Mouse (Mus musculus) forebrain, embryonic 14.5 days (tissue): ENCODE results near the gene Cdh26. TPM values are rescaled to one million over a fixed set of nuclear protein-coding genes. Genes with fewer than 3 reads are reported as not detected.

ENCODE experiments used
- ATAC-seq: fragments of 200-750 bp; cut with Nextera tagmentation; 2 replicates; pipeline ENCODE4 v1.8.0; 2017; ENCODE audit warnings: mild to moderate bottlenecking, moderate library complexity
- DNase-seq: peaks from one replicate; pipeline ENCODE4 v3.0.0-alpha.2; 2015; ENCODE audit warnings: low spot score
- H3K27ac ChIP-seq: fragments of 300-500 bp; sonication (generic); 2 replicates; pipeline ENCODE4 v1.5.1; 2014; ENCODE audit warnings: low read depth, mild to moderate bottlenecking, control low read depth, low read length, moderate library complexity
- H3K27me3 ChIP-seq: fragments of 300-500 bp; sonication (generic); replicated peaks from 2 replicates; pipeline ENCODE4 v1.6.1; 2014; ENCODE audit warnings: low read length, control low read depth, mixed read lengths; ENCODE audit not compliant: control insufficient read depth, insufficient read depth
- H3K36me3 ChIP-seq: fragments of 300-500 bp; sonication (generic); 2 replicates; pipeline ENCODE4 v1.6.1; 2014; ENCODE audit warnings: low read length, control low read depth; ENCODE audit not compliant: control insufficient read depth, insufficient read depth
- H3K4me1 ChIP-seq: fragments of 300-500 bp; sonication (generic); 2 replicates; pipeline ENCODE4 v1.6.1; 2014; ENCODE audit warnings: antibody characterized with exemption, low read length, control low read depth; ENCODE audit not compliant: control insufficient read depth, insufficient read depth
- H3K4me2 ChIP-seq: fragments of 300-500 bp; sonication (generic); 2 replicates; pipeline ENCODE4 v1.6.1; 2014; ENCODE audit warnings: mild to moderate bottlenecking, control low read depth, low read length
- H3K4me3 ChIP-seq: fragments of 300-500 bp; sonication (generic); 2 replicates; pipeline ENCODE4 v1.5.1; 2014; ENCODE audit warnings: low read depth, low read length, control low read depth
- H3K9ac ChIP-seq: fragments of 300-500 bp; sonication (generic); 2 replicates; pipeline ENCODE4 v1.6.1; 2014; ENCODE audit warnings: mild to moderate bottlenecking, low read length, control low read depth, moderate library complexity
- H3K9me3 ChIP-seq: fragments of 300-500 bp; sonication (generic); replicated peaks from 2 replicates; pipeline ENCODE4 v1.6.1; 2016; ENCODE audit warnings: low read length, control low read depth, mixed read lengths; ENCODE audit not compliant: control insufficient read depth
- WGBS: fragments of 180-500 bp; shearing (Covaris S2); extraction: QIAGEN DNeasy Blood & Tissue Kit; methylation state at CpG from one replicate; pipeline ENCODE4 v1.1.7; 2014; 5-methylcytosine and 5-hydroxymethylcytosine counted together
- polyA plus RNA-seq: library from polyadenylated mRNA; unstranded; fragments of >200 nt; fragmentation: Nextera tagmentation; extraction: Ambion mirVana; gene quantifications from 2 replicates; pipeline ENCODE4 v1.2.1, GENCODE M21; 2014

The Cdh26 gene
- 0.11 and 0.47 TPM in 2 replicates for polyA plus RNA-seq

DNA sequence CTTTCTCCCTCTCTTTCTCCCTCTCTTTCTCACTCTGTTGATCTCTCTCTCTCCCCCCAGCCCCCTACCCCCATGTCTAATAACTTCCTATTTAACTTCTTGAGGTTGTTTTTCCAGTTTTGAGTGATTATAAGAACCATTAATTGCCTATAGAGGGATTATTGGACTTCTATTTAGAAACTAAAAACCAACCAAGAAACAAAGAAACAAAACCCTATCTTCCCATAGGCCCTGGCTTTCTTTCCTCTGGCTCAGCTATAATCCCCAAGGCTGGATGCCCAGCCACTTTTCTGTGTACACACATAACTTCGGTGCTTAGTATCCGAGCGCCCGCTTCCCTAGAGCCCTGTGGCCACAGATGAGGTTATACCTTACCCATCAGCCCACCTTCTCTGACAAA, at the start of gene Cdh26:
TSS of gene Cdh26 (plus strand) at position 301 of the 400 bp plus-strand sequence.
- H3K4me1 ChIP-seq = no peaks in the 10 kb centered on the region
- no peak within 1 kb of the TSS for H3K4me3 ChIP-seq
- H3K27ac ChIP-seq = no peak within 1 kb of the TSS
- H3K36me3 ChIP-seq = no peaks in the 10 kb centered on the region
- ATAC-seq (no peak), DNase-seq (no peak)
- no peaks in the 10 kb centered on the region for H3K9me3 ChIP-seq
- H3K4me2 ChIP-seq = no peak within 1 kb of the TSS
- 75% methylated on average over 4 of the region's 4 CpGs for WGBS
- H3K27me3 ChIP-seq = no peaks in the 10 kb centered on the region
- H3K9ac ChIP-seq = no peak within 1 kb of the TSS

DNA sequence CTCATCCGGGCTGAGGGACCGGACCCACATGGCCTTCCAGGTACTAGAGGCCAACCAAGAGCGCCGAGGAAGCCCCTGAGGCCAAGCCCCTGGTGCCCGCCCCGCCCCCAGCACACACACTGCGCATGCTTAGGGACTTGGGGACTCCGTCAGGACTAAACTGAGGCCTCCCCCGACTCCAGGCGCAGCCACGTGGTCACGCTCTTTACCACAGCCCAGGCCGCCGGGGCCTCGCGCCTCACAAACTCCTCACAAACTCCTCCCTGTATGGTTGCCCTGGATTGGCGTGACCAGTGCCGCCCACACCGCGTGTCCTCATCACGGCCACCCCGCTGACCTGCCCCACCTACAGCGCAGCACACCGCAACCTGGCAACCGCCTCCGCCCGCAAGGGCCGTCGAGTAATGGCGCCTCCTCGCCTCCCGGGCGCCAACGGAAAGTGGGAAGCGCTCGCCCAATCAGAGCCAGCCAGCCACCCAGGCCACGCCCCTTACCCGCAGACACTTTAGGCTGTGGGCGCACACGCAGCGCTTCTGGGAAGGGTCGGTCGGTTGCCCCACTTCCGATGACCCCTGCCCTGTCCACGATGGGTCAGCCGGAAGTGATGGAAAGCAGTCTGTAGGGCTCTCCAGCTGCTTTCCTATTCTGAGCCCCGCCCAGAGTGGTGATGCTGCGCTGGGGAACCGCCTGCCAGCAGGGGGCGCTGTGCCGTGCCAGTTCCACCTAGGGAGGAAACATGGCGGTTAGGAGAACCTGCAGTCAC, 23.1 kb upstream of the Cdh26 start, which contains the start of gene Sycp2:
TSS of gene Sycp2 (minus strand) at position 633 of the 763 bp plus-strand sequence.
- Histone ChIP-seq H3K27me3 (no peaks in the 10 kb centered on the region), H3K4me2 (no peak within 1 kb of the TSS), H3K4me3 (no peak within 1 kb of the TSS), H3K4me1 (no peaks in the 10 kb centered on the region), H3K9me3 (no peaks in the 10 kb centered on the region), H3K36me3 (no peaks in the 10 kb centered on the region), H3K9ac (no peak within 1 kb of the TSS), H3K27ac (no peak within 1 kb of the TSS)
- DNase-seq (no peak), ATAC-seq (no peak)
- 90% methylated on average over 52 of the region's 52 CpGs for WGBS

- Histone ChIP-seq H3K36me3 (no peaks in the 10 kb centered on the region), H3K4me1 (no peaks in the 10 kb centered on the region), H3K27me3 (peaks cover 10% of the 10 kb centered on the region), H3K9me3 (no peaks in the 10 kb centered on the region), H3K9ac (no peak overlapping the region), H3K4me3 (no peak overlapping the region), H3K27ac (no peak overlapping the region), H3K4me2 (no peak overlapping the region)
- ATAC-seq (no peak), DNase-seq (no peak)
- WGBS = 72% methylated on average over 1 of the region's 1 CpGs
These were observed 21.3 kb upstream of the Cdh26 start for GRCm38 (mm10) chr2:178409024-178409423.

GRCm38 (mm10) chr2:178410286-178410685, 20.0 kb upstream of the Cdh26 start:
- Histone ChIP-seq H3K4me3 (no peak overlapping the region), H3K4me1 (peaks cover 7% of the 10 kb centered on the region), H3K4me2 (no peak overlapping the region), H3K27ac (no peak overlapping the region), H3K27me3 (peaks cover 10% of the 10 kb centered on the region), H3K9me3 (no peaks in the 10 kb centered on the region), H3K9ac (no peak overlapping the region), H3K36me3 (no peaks in the 10 kb centered on the region)
- DNase-seq (no peak), ATAC-seq (no peak)
- WGBS = 84% methylated on average over 6 of the region's 6 CpGs

DNA sequence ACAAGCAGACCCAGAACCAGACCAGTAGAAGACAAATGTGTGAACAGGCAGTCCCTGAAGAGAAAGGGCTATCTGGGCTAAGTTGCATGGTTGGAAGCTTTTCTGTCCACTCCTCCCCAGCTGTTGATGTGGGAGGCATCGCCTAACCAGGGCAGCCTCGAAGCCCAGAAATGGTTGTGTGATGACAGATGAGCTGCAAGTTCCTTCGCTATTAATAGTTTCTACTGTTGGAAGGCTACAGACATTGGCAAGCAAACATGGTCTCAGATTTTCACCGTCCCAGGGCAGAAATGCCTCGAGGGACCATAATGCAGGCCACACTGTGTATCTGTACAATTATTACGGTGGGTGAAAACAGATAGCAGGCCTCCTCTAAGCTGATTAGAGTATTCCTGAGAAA, 17.7 kb upstream of the Cdh26 start:
- Histone ChIP-seq H3K9ac (no peak overlapping the region), H3K27me3 (peaks cover 10% of the 10 kb centered on the region), H3K4me1 (peaks cover 8% of the 10 kb centered on the region), H3K27ac (no peak overlapping the region), H3K9me3 (no peaks in the 10 kb centered on the region), H3K4me2 (no peak overlapping the region), H3K36me3 (no peaks in the 10 kb centered on the region), H3K4me3 (no peak overlapping the region)
- no peak for DNase-seq
- 86% methylated on average over 6 of the region's 6 CpGs for WGBS
- no peak for ATAC-seq

GRCm38 (mm10) chr2:178413081-178413480, 17.2 kb upstream of the Cdh26 start:
- peak overlapping the region; percentile 59; the same call in 1 of the 2 replicates for H3K4me3 ChIP-seq
- DNase-seq (no peak), ATAC-seq (no peak)
- H3K9ac ChIP-seq = no peak overlapping the region; the same call in 1 of the 2 replicates
- no peaks in the 10 kb centered on the region for H3K9me3 ChIP-seq
- 70% methylated on average over 13 of the region's 13 CpGs for WGBS
- H3K4me2 ChIP-seq = peak overlapping the region; percentile 98; the same call in 1 of the 2 replicates
- H3K27ac ChIP-seq = no peak overlapping the region
- peaks cover 8% of the 10 kb centered on the region for H3K4me1 ChIP-seq
- no peaks in the 10 kb centered on the region for H3K36me3 ChIP-seq
- H3K27me3 ChIP-seq = peaks cover 10% of the 10 kb centered on the region

GRCm38 (mm10) chr2:178413481-178414260, 16.7 kb upstream of the Cdh26 start:
- peak overlapping the region; percentile 59 for H3K4me3 ChIP-seq
- H3K9ac ChIP-seq = peak overlapping the region; percentile 64
- peaks cover 8% of the 10 kb centered on the region for H3K4me1 ChIP-seq
- peak overlapping the region; percentile 98 for H3K4me2 ChIP-seq
- no peak overlapping the region for H3K27ac ChIP-seq
- DNase-seq = no peak
- peak; percentile 19; the same call in 1 of the 2 replicates for ATAC-seq
- no peaks in the 10 kb centered on the region for H3K9me3 ChIP-seq
- peaks cover 10% of the 10 kb centered on the region for H3K27me3 ChIP-seq
- no peaks in the 10 kb centered on the region for H3K36me3 ChIP-seq
- WGBS = 16% methylated on average over 75 of the region's 75 CpGs

DNA sequence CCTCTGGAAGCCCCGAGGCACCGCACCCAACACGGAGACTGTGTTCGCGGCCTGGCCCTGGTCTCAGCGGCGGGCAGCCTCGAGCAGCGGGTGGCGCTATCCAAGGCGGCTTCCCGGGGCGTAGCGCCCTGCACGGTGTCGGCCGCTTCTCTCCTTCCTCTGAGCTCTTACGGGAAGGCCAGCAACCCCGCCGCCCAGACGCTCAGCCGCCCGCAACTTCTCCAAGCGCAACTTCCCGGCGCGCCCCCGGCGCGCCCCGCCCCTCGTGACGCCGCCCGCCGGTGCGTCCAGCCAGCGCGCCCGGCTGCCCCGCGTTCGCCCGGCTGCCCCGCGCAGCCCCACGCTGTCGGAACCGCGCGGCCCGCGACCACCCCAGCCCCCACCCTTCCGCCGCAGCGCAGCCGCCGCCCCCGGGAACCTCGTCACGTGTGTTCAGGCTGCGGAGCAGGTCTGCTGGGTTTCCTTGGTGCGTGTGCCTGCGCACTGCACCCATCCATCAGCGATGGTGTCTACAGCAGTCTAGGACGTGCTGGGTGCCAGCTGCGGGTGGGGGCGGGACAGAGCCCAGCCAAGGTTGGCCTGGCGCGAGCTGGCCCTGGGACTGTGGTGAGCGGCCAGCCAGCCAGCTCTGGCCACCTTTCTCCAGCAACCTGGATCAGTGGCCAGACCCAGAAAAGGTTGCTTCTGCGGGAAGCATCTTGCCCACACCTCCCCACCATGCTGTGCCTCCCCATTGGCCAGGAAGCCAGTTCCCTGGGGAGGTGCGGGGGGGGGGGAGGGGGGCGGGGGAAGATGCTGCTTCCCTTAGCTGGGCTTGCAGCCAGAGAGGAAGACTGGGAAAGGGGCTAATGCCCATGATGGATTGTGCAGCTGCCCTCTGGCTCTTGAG, 15.8 kb upstream of the Cdh26 start, which contains the start of the genes Ppp1r3d and Fam217b:
TSS of gene Ppp1r3d (minus strand) at position 212 of the 889 bp plus-strand sequence.
TSS of gene Fam217b (plus strand) at position 264 of the 889 bp plus-strand sequence.
- WGBS = under 1% methylated on average over 71 of the region's 74 CpGs
- DNase-seq = peak; percentile 84
- Histone ChIP-seq H3K27ac (peak within 1 kb of the TSS; percentile 27; the same call in 1 of the 2 replicates), H3K9me3 (no peaks in the 10 kb centered on the region), H3K4me3 (peak within 1 kb of the TSS; percentile 59), H3K9ac (peak within 1 kb of the TSS; percentile 64), H3K4me2 (peak within 1 kb of the TSS; percentile 98), H3K36me3 (no peaks in the 10 kb centered on the region), H3K4me1 (peaks cover 8% of the 10 kb centered on the region), H3K27me3 (peaks cover 10% of the 10 kb centered on the region)
- peak; percentile 89 for ATAC-seq
